Mouse (Mus musculus): ENCODE results near the gene Notch4.
"Not testable (repeated sequence)": the region's sequence is repeated elsewhere in the genome, so short reads cannot be mapped to it uniquely, and the experiment has no call there.

Notch4 gene

GRCm38 (mm10) chr17:34564003-34564421, at the start of gene Notch4:
Gene Notch4 (plus strand): TSS chr17:34564268.
- DNase-seq (ENCODE audit: low read depth, low spot score) = no peak

GRCm38 (mm10) chr17:34516514-34516913, 47.6 kb upstream of the Notch4 start:
- no peak for DNase-seq (ENCODE audit: low read depth, low spot score)

GRCm38 (mm10) chr17:34517252-34517651, 46.8 kb upstream of the Notch4 start, which contains the start of gene Btnl6:
Gene Btnl6 (minus strand): TSS chr17:34517352.
- DNase-seq (ENCODE audit: low read depth, low spot score) = no peak

- no peak for DNase-seq (ENCODE audit: low read depth, low spot score)
Measured at GRCm38 (mm10) chr17:34517795-34518194, 46.3 kb upstream of the Notch4 start.

GRCm38 (mm10) chr17:34518571-34518970, 45.5 kb upstream of the Notch4 start:
- DNase-seq (ENCODE audit: low read depth, low spot score) = not testable (repeated sequence)

GRCm38 (mm10) chr17:34519001-34519400, 45.1 kb upstream of the Notch4 start:
- no peak for DNase-seq (ENCODE audit: low read depth, low spot score)

- DNase-seq (ENCODE audit: low read depth, low spot score) = no peak
Measured at GRCm38 (mm10) chr17:34532671-34533070, 31.4 kb upstream of the Notch4 start.

GRCm38 (mm10) chr17:34543567-34543966, 20.5 kb upstream of the Notch4 start:
- not testable (repeated sequence) for DNase-seq (ENCODE audit: low read depth, low spot score)

GRCm38 (mm10) chr17:34546797-34547196, 17.3 kb upstream of the Notch4 start:
- DNase-seq (ENCODE audit: low read depth, low spot score) = no peak

GRCm38 (mm10) chr17:34547601-34548000, 16.5 kb upstream of the Notch4 start:
- no peak for DNase-seq (ENCODE audit: low read depth, low spot score)

- no peak for DNase-seq (ENCODE audit: low read depth, low spot score)
Measured at GRCm38 (mm10) chr17:34549156-34549555, 14.9 kb upstream of the Notch4 start.

- DNase-seq (ENCODE audit: low read depth, low spot score) = no peak
Measured at GRCm38 (mm10) chr17:34549843-34550242, 14.2 kb upstream of the Notch4 start.

- peak; percentile 70 for DNase-seq (ENCODE audit: low read depth, low spot score)
Measured at GRCm38 (mm10) chr17:34555483-34555882, 8.6 kb upstream of the Notch4 start.

GRCm38 (mm10) chr17:34556406-34556805, 7.7 kb upstream of the Notch4 start:
- DNase-seq (ENCODE audit: low read depth, low spot score) = no peak

- no peak for DNase-seq (ENCODE audit: low read depth, low spot score)
Measured at GRCm38 (mm10) chr17:34557411-34557810, 6.7 kb upstream of the Notch4 start.

- DNase-seq (ENCODE audit: low read depth, low spot score) = no peak
Measured at GRCm38 (mm10) chr17:34559116-34559515, 5.0 kb upstream of the Notch4 start.

GRCm38 (mm10) chr17:34559895-34560294, 4.2 kb upstream of the Notch4 start:
- DNase-seq (ENCODE audit: low read depth, low spot score) = peak; percentile 41

- no peak for DNase-seq (ENCODE audit: low read depth, low spot score)
Measured at GRCm38 (mm10) chr17:34560438-34560837, 3.6 kb upstream of the Notch4 start.

- DNase-seq (ENCODE audit: low read depth, low spot score) = no peak
Measured at GRCm38 (mm10) chr17:34561200-34561599, 2.9 kb upstream of the Notch4 start.

- no peak for DNase-seq (ENCODE audit: low read depth, low spot score)
Measured at GRCm38 (mm10) chr17:34562595-34562994, 1.5 kb upstream of the Notch4 start.

- DNase-seq (ENCODE audit: low read depth, low spot score) = no peak
Measured at GRCm38 (mm10) chr17:34563354-34563753, 714 bp upstream of the Notch4 start.

- no peak for DNase-seq (ENCODE audit: low read depth, low spot score)
Measured at GRCm38 (mm10) chr17:34564796-34565195, 728 bp downstream of the Notch4 start.

- DNase-seq (ENCODE audit: low read depth, low spot score) = no peak
Measured at GRCm38 (mm10) chr17:34567311-34567710, 3.2 kb downstream of the Notch4 start.

- DNase-seq (ENCODE audit: low read depth, low spot score) = no peak
Measured at GRCm38 (mm10) chr17:34568421-34568820, 4.4 kb downstream of the Notch4 start.
